Mouse (Mus musculus): ENCODE results near the gene Mia. TPM values are rescaled to one million over a fixed set of nuclear protein-coding genes. Genes with fewer than 3 reads are reported as not detected.

The Mia gene
- polyA plus RNA-seq, 1 experiment from 2014 or later: 2.1 TPM

DNA sequence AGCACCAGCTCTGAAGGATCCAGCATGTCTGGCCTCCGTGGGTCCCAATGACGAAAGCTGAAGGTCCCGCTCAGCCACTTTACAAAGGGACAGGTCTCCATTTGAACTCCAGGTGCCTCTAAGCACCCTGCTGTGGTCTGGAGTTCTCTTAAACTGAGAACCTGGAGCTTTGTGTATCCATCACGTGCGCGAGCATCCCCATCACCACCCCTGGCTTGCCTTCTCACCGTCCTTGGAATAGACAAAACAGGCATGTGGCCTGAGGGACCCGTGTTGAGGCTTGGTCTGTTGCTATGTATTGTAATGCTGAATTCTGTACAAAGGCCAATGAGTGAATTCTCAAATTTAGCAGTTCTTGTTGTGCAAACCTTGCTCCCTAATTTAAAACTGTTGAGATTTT lies 17.8 kb upstream of the Mia start:
- peaks cover 21% of the 10 kb centered on the region for H3K4me1 ChIP-seq
- 96% methylated on average over 8 of the region's 8 CpGs for WGBS
- H3K4me3 ChIP-seq: no peak overlapping the region
- no peaks in the 10 kb centered on the region for H3K9me3 ChIP-seq (replicated peaks)
- no peak for DNase-seq (ENCODE audit: low spot score)
- H3K27me3 ChIP-seq (ENCODE audit: low read depth, poor library complexity, severe bottlenecking): no peaks in the 10 kb centered on the region
- no peak overlapping the region for H3K27ac ChIP-seq (replicated peaks)
- peaks cover 53% of the 10 kb centered on the region for H3K36me3 ChIP-seq

DNA sequence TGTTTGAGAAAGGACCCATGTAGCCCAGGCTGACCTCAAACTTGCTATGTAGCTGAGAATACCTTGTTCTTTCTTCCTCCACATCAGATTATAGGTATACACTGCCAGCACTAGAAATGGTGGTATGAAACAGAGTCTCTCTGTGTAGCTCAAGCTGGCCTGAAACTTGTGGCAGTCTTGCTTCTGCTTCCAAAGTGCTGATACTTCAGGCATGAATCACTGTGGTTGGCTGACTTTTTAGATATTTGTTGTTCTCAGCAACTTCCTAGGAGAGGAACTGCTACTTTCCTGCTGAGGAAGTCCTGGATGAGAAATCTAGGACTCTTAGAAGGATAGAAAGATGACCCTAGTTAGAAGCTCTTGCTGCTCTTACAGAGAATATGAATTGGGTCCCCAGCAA lies 17.4 kb upstream of the Mia start:
- no peaks in the 10 kb centered on the region for H3K9me3 ChIP-seq (replicated peaks)
- no peak for DNase-seq (ENCODE audit: low spot score)
- H3K36me3 ChIP-seq: peaks cover 53% of the 10 kb centered on the region

DNA sequence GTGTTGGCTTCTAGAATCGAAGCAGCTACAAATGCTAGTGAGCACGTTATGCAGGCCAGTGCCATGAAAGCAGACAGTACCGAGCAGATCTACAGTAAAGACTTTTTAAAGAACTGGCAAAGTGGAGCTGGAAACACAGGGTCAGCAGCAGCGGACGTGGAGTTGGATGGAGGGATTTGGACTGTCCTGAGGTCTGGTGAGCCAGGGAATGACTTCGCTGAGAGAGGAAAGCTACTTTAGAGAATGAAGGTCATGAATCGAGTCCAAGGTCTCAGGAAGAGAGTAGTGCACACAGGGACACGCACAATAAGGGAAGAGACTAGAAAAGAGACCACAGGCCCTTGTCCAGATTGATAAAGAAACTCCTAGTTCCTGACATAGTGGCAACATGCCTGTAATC lies 16.7 kb upstream of the Mia start:
- DNase-seq (ENCODE audit: low spot score): no peak
- WGBS: 93% methylated on average over 8 of the region's 8 CpGs
- Histone ChIP-seq H3K4me3 (peak overlapping the region; percentile 73; the same call in 1 of the 2 replicates), H3K36me3 (peaks cover 53% of the 10 kb centered on the region), H3K27me3 (ENCODE audit: low read depth, poor library complexity, severe bottlenecking) (no peaks in the 10 kb centered on the region), H3K4me1 (peaks cover 25% of the 10 kb centered on the region), H3K9me3 (replicated peaks) (no peaks in the 10 kb centered on the region), H3K27ac (replicated peaks) (no peak overlapping the region)

More for the DNA sequence above, 17.4 kb upstream of the Mia start:
- Histone ChIP-seq H3K4me1 (peaks cover 25% of the 10 kb centered on the region), H3K4me3 (no peak overlapping the region), H3K27me3 (ENCODE audit: low read depth, poor library complexity, severe bottlenecking) (no peaks in the 10 kb centered on the region), H3K27ac (replicated peaks) (no peak overlapping the region)

DNA sequence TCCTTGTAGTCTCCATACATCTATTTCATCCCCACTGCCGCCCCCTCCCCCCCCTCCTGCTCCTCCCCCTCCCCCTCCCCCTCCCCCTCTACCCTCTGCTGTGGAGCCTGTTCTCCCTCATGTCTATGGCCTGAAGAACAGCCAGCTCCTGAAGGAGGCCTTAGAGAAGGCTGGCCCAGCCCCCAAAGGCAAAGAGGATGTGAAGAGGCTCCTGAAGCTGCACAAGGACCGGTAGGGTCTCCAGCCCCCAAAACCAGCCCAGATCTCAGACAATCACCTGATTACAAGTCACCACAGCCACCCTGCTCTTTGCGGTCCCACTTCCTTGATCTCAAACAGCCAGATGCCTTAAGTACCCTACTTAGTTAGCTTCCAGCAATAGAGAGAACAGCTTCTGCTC lies 16.2 kb upstream of the Mia start:
- 0 out of 2 replicates have a peak overlapping the region, but pooled peaks have one; percentile 17 for H3K27ac ChIP-seq (replicated peaks)
- H3K4me3 ChIP-seq: peak overlapping the region; percentile 73; the same call in 1 of the 2 replicates
- peaks cover 53% of the 10 kb centered on the region for H3K36me3 ChIP-seq
- H3K27me3 ChIP-seq (ENCODE audit: low read depth, poor library complexity, severe bottlenecking): no peaks in the 10 kb centered on the region
- no peak for DNase-seq (ENCODE audit: low spot score)
- WGBS: 92% methylated on average over 3 of the region's 3 CpGs
- no peaks in the 10 kb centered on the region for H3K9me3 ChIP-seq (replicated peaks)
- H3K4me1 ChIP-seq: peaks cover 25% of the 10 kb centered on the region

DNA sequence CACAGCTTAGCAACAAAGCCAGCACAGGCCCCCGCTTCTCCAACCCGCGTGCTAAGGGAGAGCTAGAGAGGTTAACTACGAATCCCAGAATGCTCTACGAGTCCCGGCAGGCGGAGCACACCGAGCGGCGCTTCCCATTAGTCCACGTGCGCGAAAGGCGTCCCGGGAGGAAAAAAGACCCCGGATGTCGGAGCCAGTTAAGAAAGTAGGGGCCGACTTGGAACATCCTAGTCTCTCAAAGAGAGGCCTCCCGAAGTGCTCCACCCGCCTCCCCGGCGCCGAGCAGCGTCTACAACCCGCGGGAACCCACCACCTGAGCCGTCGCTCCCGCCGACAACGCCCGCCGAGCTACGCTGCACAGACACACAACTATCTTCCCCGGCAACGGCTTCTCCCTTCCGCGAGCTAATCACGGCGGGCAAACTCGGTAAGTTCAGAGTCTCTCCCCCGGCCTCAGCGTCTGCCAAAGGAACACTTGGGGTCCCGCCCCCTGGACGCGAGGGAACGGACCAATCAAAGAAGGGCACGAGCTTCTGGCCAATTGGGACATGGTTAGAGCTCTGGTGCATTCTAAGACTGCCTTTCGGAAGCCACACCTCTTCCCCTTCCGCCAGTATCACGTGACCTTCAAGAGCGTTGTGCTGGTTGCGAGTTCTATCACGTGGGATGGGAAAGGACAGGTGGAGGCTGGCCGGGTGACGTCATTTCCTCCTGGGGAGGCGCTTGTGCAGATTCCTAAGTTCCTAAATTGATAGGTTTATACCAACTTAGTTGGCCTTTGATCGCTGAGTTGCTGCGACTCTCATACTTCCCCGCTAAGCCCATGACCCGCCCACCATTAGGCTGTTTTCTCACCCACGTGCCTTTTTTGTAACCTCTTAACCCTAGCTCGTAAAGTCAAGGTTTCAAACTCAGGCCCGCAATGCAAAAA lies 15.0 kb upstream of the Mia start, which contains the start of the genes BC024978 and Snrpa:
BC024978 (plus strand) TSS at position 101 of the 931 bp plus-strand sequence.
Snrpa (minus strand) TSS at position 591 of the 931 bp plus-strand sequence.
- under 1% methylated on average over 64 of the region's 64 CpGs for WGBS
- Histone ChIP-seq H3K4me3 (peak within 1 kb of the TSS; percentile 73), H3K27me3 (ENCODE audit: low read depth, poor library complexity, severe bottlenecking) (no peaks in the 10 kb centered on the region), H3K27ac (replicated peaks) (peak within 1 kb of the TSS; percentile 94), H3K36me3 (peaks cover 56% of the 10 kb centered on the region), H3K4me1 (peaks cover 25% of the 10 kb centered on the region), H3K9me3 (replicated peaks) (no peaks in the 10 kb centered on the region)
- peak; percentile 96 for DNase-seq (ENCODE audit: low spot score)

DNA sequence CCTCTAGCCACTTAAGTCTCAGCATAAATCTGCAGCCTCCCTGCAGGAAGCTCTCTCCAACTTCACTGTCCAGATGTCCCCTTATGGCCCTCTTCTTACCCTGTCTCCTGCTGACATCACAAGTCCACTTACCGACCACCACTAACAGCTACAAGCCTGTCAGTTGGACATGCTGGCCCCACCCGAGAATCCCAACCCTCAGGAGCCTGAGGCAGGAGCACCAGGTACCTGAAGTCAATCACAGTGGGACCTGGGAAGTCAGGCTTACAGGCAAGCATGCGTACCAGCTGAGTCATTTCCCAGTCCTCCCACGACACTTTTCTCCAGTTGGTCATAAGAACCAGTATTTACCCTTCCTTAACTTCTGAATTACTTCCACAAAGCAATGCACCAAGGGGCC lies 12.8 kb upstream of the Mia start:
- Histone ChIP-seq H3K9me3 (replicated peaks) (no peaks in the 10 kb centered on the region; the same call in 1 of the 2 replicates), H3K27ac (replicated peaks) (no peak overlapping the region), H3K4me1 (peaks cover 25% of the 10 kb centered on the region), H3K36me3 (peaks cover 70% of the 10 kb centered on the region), H3K27me3 (ENCODE audit: low read depth, poor library complexity, severe bottlenecking) (no peaks in the 10 kb centered on the region), H3K4me3 (peak overlapping the region; percentile 73)
- 87% methylated on average over 4 of the region's 4 CpGs for WGBS
- no peak for DNase-seq (ENCODE audit: low spot score)

DNA sequence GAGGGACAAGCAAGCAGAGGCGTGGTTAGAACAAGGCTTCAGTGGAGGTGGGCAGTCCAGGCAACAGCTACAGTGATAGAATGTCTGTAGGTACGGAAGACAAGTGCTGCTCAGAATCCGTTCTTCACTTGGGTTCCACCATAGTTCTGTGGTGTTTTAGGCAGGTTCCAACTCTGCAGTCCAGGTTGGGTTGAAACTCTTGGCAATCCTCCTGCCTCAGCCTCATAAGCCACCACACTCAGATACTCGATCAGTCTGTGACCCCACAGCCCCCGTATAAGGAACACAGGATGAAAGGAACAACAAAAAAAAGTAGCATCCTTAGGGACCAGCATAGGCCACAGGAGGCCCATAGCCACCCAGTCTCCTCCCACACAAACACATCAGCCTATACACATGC lies 11.5 kb upstream of the Mia start:
- no peak for DNase-seq (ENCODE audit: low spot score)
- Histone ChIP-seq H3K27ac (replicated peaks) (no peak overlapping the region), H3K36me3 (peaks cover 79% of the 10 kb centered on the region), H3K27me3 (ENCODE audit: low read depth, poor library complexity, severe bottlenecking) (no peaks in the 10 kb centered on the region), H3K9me3 (replicated peaks) (no peaks in the 10 kb centered on the region; the same call in 1 of the 2 replicates), H3K4me1 (peaks cover 25% of the 10 kb centered on the region), H3K4me3 (no peak overlapping the region)
- WGBS: 97% methylated on average over 5 of the region's 5 CpGs

DNA sequence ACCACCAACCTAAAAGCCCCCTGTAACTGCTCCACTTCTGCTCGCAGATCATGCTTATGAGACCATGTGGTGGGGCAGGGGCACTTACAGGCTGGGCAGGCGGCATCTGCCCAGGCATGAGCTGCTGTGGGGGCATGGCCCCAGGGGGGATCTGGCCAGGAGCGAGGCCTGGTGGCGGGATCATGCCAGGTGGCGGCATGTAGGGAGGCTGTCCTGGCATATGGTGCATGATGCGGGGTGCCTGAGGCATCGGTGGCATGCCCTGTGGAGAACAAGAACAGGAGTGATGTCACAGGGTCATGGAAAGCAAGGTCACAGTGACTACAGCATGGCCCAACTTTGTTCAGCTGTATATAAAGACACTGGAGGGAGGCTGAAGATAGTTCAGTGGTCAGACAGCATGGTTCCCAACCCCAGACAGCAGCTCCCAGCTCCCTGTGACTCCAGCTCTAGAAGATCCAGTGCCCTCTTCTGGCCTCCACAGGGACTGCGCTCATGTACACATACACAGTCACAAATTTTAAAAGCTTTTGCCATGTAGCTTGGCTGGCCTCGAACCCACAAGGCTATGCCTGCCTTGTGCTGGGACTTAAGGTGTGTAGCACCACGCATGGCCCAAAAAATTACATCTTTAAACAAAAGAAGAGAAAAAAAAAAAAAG lies 8.4 kb upstream of the Mia start:
- Histone ChIP-seq H3K27ac (replicated peaks) (no peak overlapping the region), H3K36me3 (peaks cover 99% of the 10 kb centered on the region), H3K27me3 (ENCODE audit: low read depth, poor library complexity, severe bottlenecking) (no peaks in the 10 kb centered on the region), H3K9me3 (replicated peaks) (peaks cover 7% of the 10 kb centered on the region), H3K4me3 (no peak overlapping the region), H3K4me1 (peaks cover 10% of the 10 kb centered on the region)
- DNase-seq (ENCODE audit: low spot score): no peak
- 96% methylated on average over 10 of the region's 10 CpGs for WGBS

DNA sequence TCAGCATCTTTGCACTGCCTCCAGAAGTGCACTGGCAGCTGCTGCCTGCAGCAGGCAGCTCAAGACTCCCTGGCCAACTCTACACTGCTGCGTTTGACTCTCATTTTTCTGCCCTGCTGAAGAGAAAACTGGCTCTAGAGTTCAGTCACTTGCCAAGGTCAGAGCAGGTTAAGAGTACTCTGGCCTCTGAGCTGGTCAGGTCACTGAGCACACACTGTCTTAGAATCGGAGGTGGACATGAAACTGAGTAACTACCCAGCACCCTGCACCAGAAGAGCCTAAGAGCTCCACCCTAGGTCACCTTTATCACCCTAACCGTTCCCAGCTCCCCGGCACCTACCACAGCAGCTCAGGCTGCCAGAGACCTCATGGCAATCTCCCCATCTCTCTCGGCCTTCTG lies 5.0 kb upstream of the Mia start:
- Histone ChIP-seq H3K4me3 (no peak overlapping the region), H3K27me3 (ENCODE audit: low read depth, poor library complexity, severe bottlenecking) (no peaks in the 10 kb centered on the region), H3K4me1 (peaks cover under 1% of the 10 kb centered on the region; the same call in 1 of the 2 replicates), H3K36me3 (peaks cover 83% of the 10 kb centered on the region), H3K9me3 (replicated peaks) (peaks cover 7% of the 10 kb centered on the region), H3K27ac (replicated peaks) (no peak overlapping the region)
- no peak for DNase-seq (ENCODE audit: low spot score)
- 94% methylated on average over 5 of the region's 5 CpGs for WGBS

DNA sequence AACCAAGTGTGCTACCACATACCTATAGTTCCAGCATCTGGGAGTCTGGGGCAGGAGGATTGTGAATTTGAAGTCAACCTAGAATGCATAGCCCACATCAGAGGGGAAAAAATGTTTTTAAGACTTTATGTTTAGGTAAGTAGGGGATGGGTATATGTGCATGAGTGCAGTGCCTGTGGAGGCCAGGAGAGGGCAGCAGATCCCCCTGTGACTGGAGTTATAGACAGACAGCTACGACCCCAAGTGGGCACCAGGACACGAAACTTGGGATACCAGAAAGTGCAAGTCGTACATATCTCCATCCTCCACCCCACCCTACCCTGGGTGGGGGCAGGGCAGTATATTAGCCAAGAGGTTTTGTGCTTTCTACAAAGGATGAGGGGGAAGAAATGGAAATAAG lies 4.0 kb upstream of the Mia start:
- H3K9me3 ChIP-seq (replicated peaks): peaks cover 7% of the 10 kb centered on the region
- H3K4me1 ChIP-seq: peaks cover 9% of the 10 kb centered on the region
- no peak overlapping the region for H3K4me3 ChIP-seq
- peaks cover 72% of the 10 kb centered on the region for H3K36me3 ChIP-seq
- WGBS: 78% methylated on average over 3 of the region's 3 CpGs
- H3K27ac ChIP-seq (replicated peaks): no peak overlapping the region
- DNase-seq (ENCODE audit: low spot score): peak; percentile 61
- H3K27me3 ChIP-seq (ENCODE audit: low read depth, poor library complexity, severe bottlenecking): no peaks in the 10 kb centered on the region

DNA sequence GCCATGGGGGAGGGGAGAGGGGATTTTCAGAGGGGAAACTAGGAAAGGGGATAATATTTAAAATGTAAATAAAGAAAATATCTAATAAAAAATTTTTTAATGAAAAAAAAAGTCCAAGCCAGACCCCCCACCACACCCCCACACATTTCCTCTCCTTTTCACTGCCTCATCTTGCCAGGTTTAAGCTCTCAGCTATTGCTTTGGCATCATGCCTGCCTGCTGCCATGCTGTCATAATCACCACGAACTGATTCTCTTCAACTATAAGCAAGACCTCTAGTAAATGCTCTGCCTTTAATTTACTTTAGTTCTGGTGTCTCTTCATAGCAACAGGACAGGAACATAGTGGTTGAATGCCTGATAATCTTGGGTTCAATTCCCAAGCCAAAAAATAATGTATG lies 1.5 kb upstream of the Mia start:
- H3K36me3 ChIP-seq: peaks cover 48% of the 10 kb centered on the region
- H3K27ac ChIP-seq (replicated peaks): no peak overlapping the region
- DNase-seq (ENCODE audit: low spot score): no peak
- no peaks in the 10 kb centered on the region for H3K27me3 ChIP-seq (ENCODE audit: low read depth, poor library complexity, severe bottlenecking)
- peaks cover 10% of the 10 kb centered on the region for H3K9me3 ChIP-seq (replicated peaks)
- 90% methylated on average over 1 of the region's 1 CpGs for WGBS
- H3K4me1 ChIP-seq: peaks cover 26% of the 10 kb centered on the region
- H3K4me3 ChIP-seq: no peak overlapping the region

DNA sequence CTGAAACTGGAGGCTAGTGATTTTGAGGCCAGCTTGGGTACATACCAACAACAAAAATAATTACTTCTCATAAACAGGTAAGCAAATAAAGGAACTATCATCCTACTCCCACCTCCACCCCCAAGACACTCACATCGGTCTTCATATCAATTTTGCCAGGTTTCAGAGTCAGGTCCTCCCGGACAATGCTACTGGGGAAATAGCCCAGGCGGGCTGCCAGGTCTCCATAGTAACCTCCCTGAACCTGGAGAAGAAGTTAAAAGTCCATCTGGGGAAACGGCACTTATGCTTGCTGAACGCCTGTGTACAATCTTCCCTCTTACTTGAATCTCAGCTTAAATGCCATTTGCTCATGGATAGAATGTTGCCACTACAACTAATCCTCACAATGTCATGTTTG lies 921 bp downstream of the Mia start:
- Histone ChIP-seq H3K4me1 (peaks cover 26% of the 10 kb centered on the region), H3K9me3 (replicated peaks) (peaks cover 5% of the 10 kb centered on the region), H3K27me3 (ENCODE audit: low read depth, poor library complexity, severe bottlenecking) (no peaks in the 10 kb centered on the region), H3K4me3 (peak overlapping the region; percentile 78; the same call in 1 of the 2 replicates), H3K27ac (replicated peaks) (no peak overlapping the region), H3K36me3 (peaks cover 33% of the 10 kb centered on the region)
- 55% methylated on average over 5 of the region's 5 CpGs for WGBS
- no peak for DNase-seq (ENCODE audit: low spot score)

Measured in midbrain, embryonic 10.5 days (tissue).